Mouse (Mus musculus) kidney, embryonic 14.5 days (tissue): Measurements from ENCODE around the gene Spata25. TPM values are rescaled to one million over a fixed set of nuclear protein-coding genes. Genes with fewer than 3 reads are reported as not detected.

Source experiments
- ATAC-seq: fragments of 200-750 bp; cut with Nextera tagmentation; 2 replicates; pipeline ENCODE4 v1.8.0; 2017; ENCODE audit warnings: moderate number of reproducible peaks, mild to moderate bottlenecking, moderate TSS enrichment, moderate library complexity; ENCODE audit not compliant: low FRiP score, low TSS enrichment
- H3K27ac ChIP-seq: fragments of 300-500 bp; sonication (generic); 2 replicates; pipeline ENCODE4 v1.5.1; 2014; ENCODE audit warnings: low read depth, mild to moderate bottlenecking, low read length, moderate library complexity, mixed read lengths
- H3K27me3 ChIP-seq: fragments of 300-500 bp; sonication (generic); 2 replicates; pipeline ENCODE4 v1.6.1; 2014; ENCODE audit warnings: mild to moderate bottlenecking, low read length; ENCODE audit not compliant: control insufficient read depth, insufficient read depth
- H3K36me3 ChIP-seq: fragments of 300-500 bp; sonication (generic); 2 replicates; pipeline ENCODE4 v1.6.1; 2014; ENCODE audit warnings: low read length, mixed read lengths; ENCODE audit not compliant: control insufficient read depth, insufficient read depth
- H3K4me1 ChIP-seq: fragments of 300-500 bp; sonication (generic); 2 replicates; pipeline ENCODE4 v1.6.1; 2014; ENCODE audit warnings: low read length, mixed read lengths; ENCODE audit not compliant: control insufficient read depth, insufficient read depth
- H3K4me2 ChIP-seq: fragments of 300-500 bp; sonication (generic); replicated peaks from 2 replicates; pipeline ENCODE4 v1.6.1; 2014; ENCODE audit warnings: low read depth, mild to moderate bottlenecking, low read length
- H3K4me3 ChIP-seq: fragments of 300-500 bp; sonication (generic); 2 replicates; pipeline ENCODE4 v1.5.1; 2014; ENCODE audit warnings: mild to moderate bottlenecking, low read length
- H3K9ac ChIP-seq: fragments of 300-500 bp; sonication (generic); 2 replicates; pipeline ENCODE4 v1.6.1; 2014; ENCODE audit warnings: low read depth, mild to moderate bottlenecking, low read length, moderate library complexity
- H3K9me3 ChIP-seq: fragments of 300-500 bp; sonication (generic); 2 replicates; pipeline ENCODE4 v1.6.1; 2016; ENCODE audit warnings: low read length; ENCODE audit not compliant: control insufficient read depth
- WGBS: fragments of 180-500 bp; shearing (Covaris S2); extraction: QIAGEN DNeasy Blood & Tissue Kit; methylation state at CpG from one replicate; pipeline ENCODE4 v1.1.7; 2014; 5-methylcytosine and 5-hydroxymethylcytosine counted together
- polyA plus RNA-seq: library from polyadenylated mRNA; unstranded; fragments of >200 nt; fragmentation: Nextera tagmentation; extraction: Ambion mirVana; gene quantifications from 2 replicates; pipeline ENCODE4 v1.2.1, GENCODE M21; 2014

The Spata25 gene
- polyA plus RNA-seq, 1 experiment from 2014 or later, result not detected

DNA sequence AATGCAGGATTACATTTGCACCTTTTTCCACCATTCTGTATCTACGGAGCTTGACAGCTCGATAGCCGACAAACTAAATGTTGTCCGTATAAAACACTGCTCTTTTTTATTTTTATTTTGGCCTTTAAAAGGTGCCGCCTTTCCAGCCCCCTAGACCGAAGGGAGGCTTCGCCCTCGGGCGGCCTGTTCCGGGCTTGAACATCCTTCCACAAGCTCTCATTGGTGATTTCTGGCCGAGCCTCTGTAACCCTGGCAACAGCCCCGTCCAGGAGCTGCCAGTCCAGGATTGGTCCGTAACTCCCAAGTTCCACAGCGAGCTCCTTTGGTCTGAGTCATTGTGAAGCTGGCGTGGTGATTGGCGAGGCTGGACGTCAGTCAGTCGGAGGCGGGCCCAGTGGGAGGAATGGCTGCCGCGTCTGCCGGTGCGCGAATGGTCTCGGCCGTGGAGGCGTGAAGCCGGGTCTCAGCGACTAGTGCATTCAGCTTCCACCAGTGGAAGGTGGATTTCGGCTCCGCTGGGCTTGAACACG lies 5.6 kb downstream of the Spata25 start, which contains the start of gene Zswim1:
Gene Zswim1, plus strand, starts transcription at position 51 of the 530 bp plus-strand sequence.
- ATAC-seq, result peak; percentile 99
- WGBS, result under 1% methylated on average over 32 of the region's 32 CpGs

GRCm38 (mm10) chr2:164821060-164821459 lies 7.3 kb downstream of the Spata25 start:
- H3K4me1 ChIP-seq, result peaks cover 12% of the 10 kb centered on the region
- ATAC-seq, result no peak
- WGBS, result 80% methylated on average over 6 of the region's 6 CpGs

More for the DNA sequence above, 5.6 kb downstream of the Spata25 start, which contains the start of gene Zswim1:
- Histone ChIP-seq H3K4me1 (peaks cover 8% of the 10 kb centered on the region), H3K9ac (peak within 1 kb of the TSS; percentile 72), H3K36me3 (peaks cover 43% of the 10 kb centered on the region), H3K4me2 (peak within 1 kb of the TSS; percentile 51), H3K27ac (peak within 1 kb of the TSS; percentile 76; the same call in 1 of the 2 replicates), H3K4me3 (peak within 1 kb of the TSS; percentile 93), H3K27me3 (no peaks in the 10 kb centered on the region), H3K9me3 (no peaks in the 10 kb centered on the region)

DNA sequence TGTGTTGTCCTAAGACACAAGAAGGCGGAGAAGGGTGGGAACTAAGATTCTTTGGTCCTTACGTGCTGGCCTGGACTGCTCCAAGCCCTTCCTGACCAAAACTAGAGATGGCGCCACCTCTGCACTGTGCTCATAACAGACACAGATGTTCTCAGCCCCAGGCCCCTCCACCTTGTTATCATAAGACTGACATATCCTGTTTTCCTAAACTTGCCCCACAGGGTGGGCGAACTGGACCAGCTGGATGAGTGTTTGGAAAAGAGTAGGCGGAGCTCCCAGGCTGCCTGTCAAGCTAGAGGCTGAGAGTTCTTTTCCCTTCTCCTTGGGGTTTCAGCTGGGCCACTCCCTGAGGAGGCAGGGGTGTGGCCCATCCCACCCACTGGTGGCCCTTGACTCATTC lies 10.6 kb downstream of the Spata25 start:
- ATAC-seq, result no peak; the same call in 1 of the 2 replicates
- H3K4me2 ChIP-seq, result no peak overlapping the region
- H3K27ac ChIP-seq, result no peak overlapping the region
- no peaks in the 10 kb centered on the region for H3K27me3 ChIP-seq
- no peaks in the 10 kb centered on the region for H3K9me3 ChIP-seq
- 60% methylated on average over 5 of the region's 5 CpGs for WGBS
- H3K36me3 ChIP-seq, result 0 out of 2 replicates have a peak, but pooled peaks cover 11% of the 10 kb centered on the region
- H3K4me1 ChIP-seq, result peaks cover 7% of the 10 kb centered on the region; the same call in 1 of the 2 replicates
- H3K4me3 ChIP-seq, result no peak overlapping the region
- no peak overlapping the region for H3K9ac ChIP-seq

More at GRCm38 (mm10) chr2:164821060-164821459, 7.3 kb downstream of the Spata25 start:
- H3K36me3 ChIP-seq, result peaks cover 27% of the 10 kb centered on the region
- H3K27me3 ChIP-seq, result no peaks in the 10 kb centered on the region
- no peak overlapping the region for H3K9ac ChIP-seq
- no peak overlapping the region for H3K4me2 ChIP-seq
- no peak overlapping the region for H3K4me3 ChIP-seq
- no peaks in the 10 kb centered on the region for H3K9me3 ChIP-seq
- no peak overlapping the region for H3K27ac ChIP-seq

- H3K36me3 ChIP-seq, result 0 out of 2 replicates have a peak, but pooled peaks cover 11% of the 10 kb centered on the region
- H3K9me3 ChIP-seq, result no peaks in the 10 kb centered on the region
- no peak overlapping the region for H3K4me2 ChIP-seq
- no peak for ATAC-seq
- H3K4me1 ChIP-seq, result peaks cover 4% of the 10 kb centered on the region; the same call in 1 of the 2 replicates
- 84% methylated on average over 6 of the region's 6 CpGs for WGBS
- no peak overlapping the region for H3K9ac ChIP-seq
- no peaks in the 10 kb centered on the region for H3K27me3 ChIP-seq
- H3K27ac ChIP-seq, result no peak overlapping the region
- no peak overlapping the region for H3K4me3 ChIP-seq
Measured at GRCm38 (mm10) chr2:164817206-164817605, 11.1 kb downstream of the Spata25 start.

DNA sequence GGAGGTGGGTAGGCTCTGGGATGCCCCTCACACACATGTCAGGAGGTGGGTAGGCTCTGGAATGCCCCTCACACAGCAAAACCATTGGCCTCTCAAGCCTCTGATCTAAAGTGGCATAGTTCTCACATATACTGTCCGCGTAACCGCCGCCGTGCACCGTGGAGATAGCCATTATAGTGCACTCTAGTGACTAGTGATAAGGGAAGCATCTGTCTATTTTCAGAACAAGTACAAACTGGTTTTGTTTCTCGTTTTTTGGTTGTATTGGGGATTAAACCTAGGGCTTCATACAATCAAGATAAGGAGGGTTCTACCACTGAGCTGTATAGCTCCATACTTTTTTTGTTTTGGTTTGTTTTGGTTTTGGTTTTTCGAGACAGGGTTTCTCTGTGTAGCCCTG lies 12.5 kb downstream of the Spata25 start:
- Histone ChIP-seq H3K4me2 (no peak overlapping the region), H3K4me3 (no peak overlapping the region), H3K4me1 (peaks cover 4% of the 10 kb centered on the region; the same call in 1 of the 2 replicates), H3K9me3 (no peaks in the 10 kb centered on the region), H3K9ac (no peak overlapping the region), H3K27me3 (no peaks in the 10 kb centered on the region), H3K36me3 (0 out of 2 replicates have a peak, but pooled peaks cover 5% of the 10 kb centered on the region), H3K27ac (no peak overlapping the region)
- ATAC-seq, result no peak
- WGBS, result 94% methylated on average over 8 of the region's 8 CpGs

- 87% methylated on average over 5 of the region's 5 CpGs for WGBS
Measured at GRCm38 (mm10) chr2:164815348-164815747, 13.0 kb downstream of the Spata25 start.

GRCm38 (mm10) chr2:164813557-164813956 lies 14.8 kb downstream of the Spata25 start:
- H3K9me3 ChIP-seq, result no peaks in the 10 kb centered on the region
- H3K4me1 ChIP-seq, result peaks cover 4% of the 10 kb centered on the region; the same call in 1 of the 2 replicates
- no peak overlapping the region for H3K4me2 ChIP-seq
- peaks cover 5% of the 10 kb centered on the region; the same call in 1 of the 2 replicates for H3K36me3 ChIP-seq
- no peak for ATAC-seq
- 50% methylated on average over 2 of the region's 2 CpGs for WGBS
- no peak overlapping the region for H3K9ac ChIP-seq
- no peak overlapping the region for H3K27ac ChIP-seq
- no peak overlapping the region for H3K4me3 ChIP-seq
- H3K27me3 ChIP-seq, result no peaks in the 10 kb centered on the region

More at GRCm38 (mm10) chr2:164815348-164815747, 13.0 kb downstream of the Spata25 start:
- H3K27me3 ChIP-seq, result no peaks in the 10 kb centered on the region
- H3K4me2 ChIP-seq, result no peak overlapping the region
- 0 out of 2 replicates have a peak, but pooled peaks cover under 1% of the 10 kb centered on the region for H3K36me3 ChIP-seq
- no peak overlapping the region for H3K27ac ChIP-seq
- ATAC-seq, result no peak
- H3K9me3 ChIP-seq, result no peaks in the 10 kb centered on the region
- H3K4me1 ChIP-seq, result peaks cover 4% of the 10 kb centered on the region; the same call in 1 of the 2 replicates
- no peak overlapping the region for H3K9ac ChIP-seq
- H3K4me3 ChIP-seq, result no peak overlapping the region

GRCm38 (mm10) chr2:164806614-164807013 lies 21.7 kb downstream of the Spata25 start:
- H3K4me3 ChIP-seq, result no peak overlapping the region
- no peak overlapping the region for H3K4me2 ChIP-seq
- H3K9ac ChIP-seq, result no peak overlapping the region
- H3K27ac ChIP-seq, result no peak overlapping the region
- WGBS, result 84% methylated on average over 7 of the region's 7 CpGs
- H3K36me3 ChIP-seq, result peaks cover 8% of the 10 kb centered on the region; the same call in 1 of the 2 replicates
- H3K9me3 ChIP-seq, result no peaks in the 10 kb centered on the region
- H3K4me1 ChIP-seq, result peaks cover 6% of the 10 kb centered on the region; the same call in 1 of the 2 replicates
- no peak for ATAC-seq
- no peaks in the 10 kb centered on the region for H3K27me3 ChIP-seq

DNA sequence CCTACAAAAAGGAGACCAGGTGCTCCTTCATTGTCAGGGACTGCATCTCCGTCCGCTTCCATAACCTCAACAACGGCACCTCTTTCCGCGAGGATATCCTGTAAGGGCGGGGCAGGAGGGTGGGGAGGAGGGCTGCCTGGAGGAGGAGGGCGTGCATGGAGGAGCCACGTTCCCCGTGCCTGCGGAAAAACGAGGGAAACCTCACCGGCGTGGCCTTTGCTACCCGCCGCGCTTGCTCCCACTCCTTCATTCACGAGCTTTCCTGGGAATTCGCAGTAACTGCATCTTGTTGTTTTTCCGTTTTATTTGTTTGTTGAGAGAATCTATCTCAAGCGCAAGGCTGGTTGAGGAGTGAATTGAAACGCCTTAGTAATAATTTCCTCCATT lies 23.0 kb downstream of the Spata25 start:
- Histone ChIP-seq H3K9ac (peak overlapping the region; percentile 61), H3K4me1 (peaks cover 6% of the 10 kb centered on the region; the same call in 1 of the 2 replicates), H3K36me3 (peaks cover 17% of the 10 kb centered on the region; the same call in 1 of the 2 replicates), H3K4me2 (peak overlapping the region; percentile 59), H3K9me3 (no peaks in the 10 kb centered on the region), H3K27ac (peak overlapping the region; percentile 59; the same call in 1 of the 2 replicates), H3K27me3 (no peaks in the 10 kb centered on the region), H3K4me3 (peak overlapping the region; percentile 69)
- peak; percentile 48 for ATAC-seq
- WGBS, result under 1% methylated on average over 21 of the region's 21 CpGs
